Mouse (Mus musculus) kidney, embryonic 15.5 days (tissue): ENCODE results near the gene Supt3. TPM values are rescaled to one million over a fixed set of nuclear protein-coding genes. Genes with fewer than 3 reads are reported as not detected.

Experiments
- ATAC-seq: fragments of 200-750 bp; cut with Nextera tagmentation; replicated peaks from 2 replicates; pipeline ENCODE4 v1.8.0; 2017; ENCODE audit warnings: moderate TSS enrichment; ENCODE audit not compliant: low FRiP score
- H3K27ac ChIP-seq: fragments of 300-500 bp; sonication (generic); 2 replicates; pipeline ENCODE4 v1.5.1; 2015; ENCODE audit warnings: mild to moderate bottlenecking, inconsistent platforms
- H3K27me3 ChIP-seq: fragments of 300-500 bp; sonication (generic); 2 replicates; pipeline ENCODE4 v1.6.1; 2015; ENCODE audit warnings: inconsistent platforms
- H3K36me3 ChIP-seq: fragments of 300-500 bp; sonication (generic); 2 replicates; pipeline ENCODE4 v1.6.1; 2015; ENCODE audit warnings: inconsistent platforms
- H3K4me1 ChIP-seq: fragments of 300-500 bp; sonication (generic); 2 replicates; pipeline ENCODE4 v1.6.1; 2015; ENCODE audit warnings: inconsistent platforms
- H3K4me2 ChIP-seq: fragments of 300-500 bp; sonication (generic); 2 replicates; pipeline ENCODE4 v1.6.1; 2015; ENCODE audit warnings: moderate library complexity, mild to moderate bottlenecking, inconsistent platforms
- H3K4me3 ChIP-seq: fragments of 300-500 bp; sonication (generic); replicated peaks from 2 replicates; pipeline ENCODE4 v1.5.1; 2015; ENCODE audit warnings: mild to moderate bottlenecking, inconsistent platforms
- H3K9ac ChIP-seq: fragments of 300-500 bp; sonication (generic); 2 replicates; pipeline ENCODE4 v1.6.1; 2015; ENCODE audit warnings: mild to moderate bottlenecking, inconsistent platforms
- H3K9me3 ChIP-seq: fragments of 300-500 bp; sonication (generic); replicated peaks from 2 replicates; pipeline ENCODE4 v1.6.1; 2016; ENCODE audit warnings: inconsistent platforms
- WGBS: fragments of 180-500 bp; shearing (Covaris S2); methylation state at CpG from one replicate; pipeline ENCODE4 v1.1.7; 2015; ENCODE audit warnings: mixed read lengths; 5-methylcytosine and 5-hydroxymethylcytosine counted together
- polyA plus RNA-seq: library from polyadenylated mRNA; unstranded; fragments of >200 nt; fragmentation: Nextera tagmentation; extraction: Ambion mirVana; gene quantifications from 2 replicates; pipeline ENCODE4 v1.2.1, GENCODE M21; 2015

Gene Supt3
- polyA plus RNA-seq, 1 experiment from 2014 or later, result 22.4 TPM

DNA sequence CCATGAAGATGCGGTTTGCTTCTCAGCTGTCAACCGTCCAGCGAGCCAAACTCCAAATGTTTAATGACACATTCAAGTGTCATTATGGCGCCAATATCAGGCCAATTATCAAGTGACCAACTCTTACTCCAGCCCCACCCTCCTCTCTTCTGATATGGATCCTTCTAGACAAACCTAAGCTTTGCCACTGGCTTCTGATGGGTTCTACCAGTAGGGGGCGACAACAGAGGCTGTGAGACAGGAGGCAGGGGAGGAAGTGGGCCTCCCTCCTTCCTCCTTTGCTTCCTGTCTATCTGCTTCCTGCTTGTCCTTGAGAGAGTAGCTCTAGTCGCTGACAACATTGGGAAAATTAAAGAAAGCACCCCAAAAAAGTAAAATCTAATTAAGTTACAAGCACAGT is 383.7 kb downstream of the Supt3 start:
- 86% methylated on average over 6 of the region's 6 CpGs for WGBS
- no peaks in the 10 kb centered on the region for H3K9me3 ChIP-seq
- no peaks in the 10 kb centered on the region for H3K27me3 ChIP-seq
- H3K36me3 ChIP-seq, result no peaks in the 10 kb centered on the region
- H3K4me2 ChIP-seq, result no peak overlapping the region
- no peak overlapping the region for H3K27ac ChIP-seq
- H3K4me1 ChIP-seq, result no peaks in the 10 kb centered on the region
- H3K4me3 ChIP-seq, result no peak overlapping the region
- ATAC-seq, result no peak
- no peak overlapping the region for H3K9ac ChIP-seq

DNA sequence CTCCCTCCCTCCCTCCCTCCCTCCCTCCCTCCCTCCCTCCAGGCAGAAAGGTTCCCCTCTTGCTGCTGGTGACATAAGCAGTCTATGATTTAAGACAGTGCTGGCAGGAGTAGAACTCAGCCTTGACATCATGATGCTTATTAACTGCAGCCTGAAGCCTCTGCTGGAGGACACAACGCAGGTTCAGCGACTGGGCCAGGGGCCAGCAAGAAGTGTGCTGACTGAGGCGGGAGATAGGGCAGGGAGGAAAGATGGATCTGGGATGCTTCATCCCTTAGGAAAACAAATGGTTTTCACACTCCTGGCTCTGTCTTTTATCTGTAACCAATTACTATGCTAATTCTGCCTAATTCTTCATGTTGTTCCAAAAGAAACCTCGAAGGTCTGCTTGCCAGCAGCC is 388.8 kb downstream of the Supt3 start:
- Histone ChIP-seq H3K9me3 (no peaks in the 10 kb centered on the region), H3K9ac (no peak overlapping the region), H3K27ac (no peak overlapping the region), H3K36me3 (no peaks in the 10 kb centered on the region), H3K4me3 (no peak overlapping the region), H3K4me2 (no peak overlapping the region), H3K4me1 (0 out of 2 replicates have a peak, but pooled peaks cover 5% of the 10 kb centered on the region), H3K27me3 (no peaks in the 10 kb centered on the region)
- 24% methylated on average over 4 of the region's 4 CpGs for WGBS
- no peak for ATAC-seq

Other genes with a start within 250 kb of the Supt3 start
- 1.3 and 3.2 TPM in 2 replicates for gene Runx2, start 37.6 kb downstream of the Supt3 start, polyA plus RNA-seq